Mouse (Mus musculus): Measurements from ENCODE around the gene Igfbp3.

Igfbp3 gene

GRCm38 (mm10) chr11:7173664-7174063, 40.1 kb downstream of the Igfbp3 start:
- in situ Hi-C loops (cut with MboI, MseI): no loop called here

DNA sequence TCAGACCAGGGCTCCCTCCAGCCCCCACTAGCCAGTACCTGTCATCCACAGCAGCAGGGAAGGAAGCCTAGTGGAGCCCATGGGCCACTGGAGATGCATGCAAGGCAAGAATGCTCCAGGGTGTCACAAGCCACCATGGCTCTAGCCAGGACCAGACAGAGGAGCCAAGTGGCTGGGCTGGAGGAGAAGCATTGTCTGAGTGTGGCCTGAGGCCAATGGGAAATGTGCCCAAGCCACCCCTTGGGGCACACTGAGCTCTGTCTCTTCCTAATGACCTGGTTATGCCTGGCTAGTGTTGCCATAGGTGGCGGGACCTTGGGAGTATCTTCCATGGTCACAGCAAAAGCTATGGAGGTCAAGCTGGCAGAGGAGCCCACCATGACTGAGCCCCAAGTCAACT, 44.1 kb downstream of the Igfbp3 start:
- in situ Hi-C loops (cut with MboI, MseI): no loop called here

DNA sequence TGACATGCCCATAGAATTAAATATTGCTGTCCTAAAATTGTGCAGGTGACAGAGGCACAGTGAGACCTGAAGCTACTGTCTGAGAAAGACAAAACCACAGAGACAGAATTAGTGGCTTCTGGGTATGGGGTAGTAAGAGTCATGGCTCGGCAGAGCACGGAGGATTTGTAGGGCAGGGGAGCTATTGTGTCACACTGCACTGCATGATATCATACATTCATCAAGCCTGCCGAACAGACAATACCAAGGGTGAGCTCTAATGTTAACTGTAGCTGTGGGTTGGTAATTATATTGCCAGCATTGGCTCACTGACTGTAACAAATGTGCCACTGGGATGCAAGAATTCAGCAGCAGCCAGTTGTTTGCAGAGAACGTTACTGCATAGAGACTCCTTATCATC, 49.3 kb downstream of the Igfbp3 start:
- in situ Hi-C loops (cut with MboI, MseI): no loop called here

GRCm38 (mm10) chr11:7161502-7162174, 52.1 kb downstream of the Igfbp3 start:
- in situ Hi-C loops (cut with MboI, MseI): no loop called here

DNA sequence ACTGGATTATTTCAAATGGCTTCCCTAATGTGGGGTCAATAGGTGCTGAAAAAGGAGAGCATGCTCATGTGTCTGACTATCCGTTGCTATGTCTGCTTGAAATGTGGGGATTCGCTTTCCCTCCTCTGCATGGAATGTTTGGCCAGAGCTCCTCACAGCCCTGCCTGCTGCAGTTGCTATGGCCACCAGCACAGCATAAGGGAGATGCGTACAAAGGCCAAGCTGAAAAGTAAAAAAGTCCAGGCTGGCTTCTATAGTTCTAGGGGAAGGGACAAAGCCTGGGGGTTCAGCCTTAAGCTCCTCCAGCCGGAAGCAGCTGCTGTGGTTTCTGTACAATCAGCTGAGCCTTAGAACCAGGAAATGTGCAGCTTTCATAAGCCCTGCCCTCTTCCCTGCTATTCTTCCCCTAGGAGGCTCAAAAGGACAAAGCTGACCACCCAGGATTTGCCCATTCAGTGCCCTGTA, 53.1 kb downstream of the Igfbp3 start:
- in situ Hi-C loops (cut with MboI, MseI): no loop called here

GRCm38 (mm10) chr11:7160146-7160545, 53.6 kb downstream of the Igfbp3 start:
- in situ Hi-C loops (cut with MboI, MseI): no loop called here

- in situ Hi-C loops (cut with MboI, MseI): no loop called here
These were observed 55.5 kb downstream of the Igfbp3 start for GRCm38 (mm10) chr11:7158196-7158595.

GRCm38 (mm10) chr11:7156427-7156826, 57.3 kb downstream of the Igfbp3 start:
- in situ Hi-C loops (cut with MboI, MseI): no loop called here
